In the genomic region with DNA sequence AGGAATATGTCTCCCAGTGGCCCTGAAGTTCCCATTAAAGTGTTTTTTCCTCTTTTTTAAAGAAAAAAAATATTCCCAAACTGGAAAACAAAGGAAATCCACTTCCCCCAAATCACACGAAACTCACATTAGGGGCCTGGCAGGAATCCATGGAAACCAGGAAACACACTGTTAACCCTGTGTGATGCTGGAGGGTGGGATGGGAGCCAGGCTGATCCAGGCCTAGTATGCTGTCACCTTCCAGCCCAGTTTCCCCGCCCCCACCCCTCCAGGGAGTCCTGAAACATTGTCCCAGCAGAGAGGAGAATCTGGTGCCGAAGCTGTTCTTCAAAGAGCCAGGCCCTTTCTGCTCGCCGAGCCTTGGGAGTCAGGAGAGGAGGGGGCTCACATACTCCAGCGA, we compare ENCODE assay signal across 9 mouse cellular contexts. TPM values are rescaled to one million over a fixed set of nuclear protein-coding genes. Genes with fewer than 3 reads are reported as not detected.
DNase-seq lines count a peak whose midpoint lies in the region; ATAC-seq and TF ChIP-seq lines count a peak whose summit lies in the region.
"Had no signal": no experiment of that assay in that cellular context is flagged by ENCODE, and none has a peak within 500 bp of the region (broad histone marks: within the 10 kb centered on the region; RNA-seq: fewer than 3 reads in every experiment).

No protein-coding gene starts in this region.

- no peaks in the 10 kb centered on the region for H3K9me3 ChIP-seq in hindbrain, postnatal 0 days (ENCODE audit: low read length)
- H3K9me3 ChIP-seq in hindbrain, embryonic 12.5 days (replicated peaks) = no peaks in the 10 kb centered on the region
- no peaks in the 10 kb centered on the region for H3K9me3 ChIP-seq in embryonic facial prominence, embryonic 10.5 days
- no peaks in the 10 kb centered on the region for H3K9me3 ChIP-seq in heart, embryonic 13.5 days
- H3K9me3 ChIP-seq: neural tube, embryonic 13.5 days had no signal

- no peak for DNase-seq in hindbrain, postnatal 0 days (ENCODE audit: low spot score)
- DNase-seq in embryonic facial prominence, embryonic 10.5 days (ENCODE audit: low spot score) = no peak
- peak; percentile 64 to 70 for DNase-seq in kidney, postnatal 25 days
- DNase-seq in thymus, adult 2 months = no peak
- DNase-seq in right cerebral cortex, adult 18-20 months = no peak

- no peak for TF ChIP-seq POLR2A in thymus, adult 2 months (IDR thresholded peaks at IDR 0.05; ENCODE audit: control insufficient read depth, extremely low read depth, insufficient read depth, low read length, poor library complexity)

- ATAC-seq in hindbrain, postnatal 0 days = no peak
- no peak for ATAC-seq in hindbrain, embryonic 12.5 days (ENCODE audit: low FRiP score)
- no peak for ATAC-seq in heart, embryonic 13.5 days (ENCODE audit: extremely low read depth, insufficient number of reproducible peaks, low FRiP score, low TSS enrichment)
- no peak for ATAC-seq in monocyte, adult 5-6 weeks (replicated peaks; ENCODE audit: insufficient number of reproducible peaks, low FRiP score, low TSS enrichment, poor library complexity, severe bottlenecking)

- no peaks in the 10 kb centered on the region for H3K36me3 ChIP-seq in hindbrain, postnatal 0 days (ENCODE audit: insufficient read depth, low read length)
- no peaks in the 10 kb centered on the region for H3K36me3 ChIP-seq in hindbrain, embryonic 12.5 days
- H3K36me3 ChIP-seq in embryonic facial prominence, embryonic 10.5 days (replicated peaks) = no peaks in the 10 kb centered on the region
- H3K36me3 ChIP-seq in heart, embryonic 13.5 days = peaks cover 26% of the 10 kb centered on the region
- no peaks in the 10 kb centered on the region for H3K36me3 ChIP-seq in thymus, adult 2 months (ENCODE audit: control insufficient read depth, insufficient read depth, low read length)

- H3K27ac ChIP-seq in hindbrain, postnatal 0 days = no peak overlapping the region
- H3K27ac ChIP-seq in hindbrain, embryonic 12.5 days = no peak overlapping the region
- H3K27ac ChIP-seq in embryonic facial prominence, embryonic 10.5 days (replicated peaks) = peak overlapping the region; percentile 21; the same call in 1 of the 2 replicates
- H3K27ac ChIP-seq in heart, embryonic 13.5 days (replicated peaks) = peak overlapping the region; percentile 60
- H3K27ac ChIP-seq in thymus, adult 2 months (ENCODE audit: control insufficient read depth, insufficient read depth, low read length) = no peak overlapping the region
- H3K27ac ChIP-seq: neural tube, embryonic 13.5 days had no signal

- H3K4me2 ChIP-seq in hindbrain, postnatal 0 days (ENCODE audit: low read depth, low read length) = no peak overlapping the region
- no peak overlapping the region for H3K4me2 ChIP-seq in hindbrain, embryonic 12.5 days (replicated peaks)
- H3K4me2 ChIP-seq in heart, embryonic 13.5 days = no peak overlapping the region
- H3K4me2 ChIP-seq: neural tube, embryonic 13.5 days had no signal

- H3K27me3 ChIP-seq in hindbrain, postnatal 0 days (ENCODE audit: insufficient read depth, low read length) = 0 out of 2 replicates have a peak, but pooled peaks cover 4% of the 10 kb centered on the region
- H3K27me3 ChIP-seq in hindbrain, embryonic 12.5 days = peaks cover 63% of the 10 kb centered on the region
- H3K27me3 ChIP-seq in embryonic facial prominence, embryonic 10.5 days (replicated peaks; ENCODE audit: low read depth, poor library complexity, severe bottlenecking) = peaks cover 39% of the 10 kb centered on the region
- no peaks in the 10 kb centered on the region for H3K27me3 ChIP-seq in heart, embryonic 13.5 days (replicated peaks)
- H3K27me3 ChIP-seq in thymus, adult 2 months (ENCODE audit: control insufficient read depth, insufficient read depth, low read length) = no peaks in the 10 kb centered on the region

- TF ChIP-seq CTCF in hindbrain, postnatal 0 days (IDR thresholded peaks at IDR 0.05; ENCODE audit: low read depth) = no peak
- TF ChIP-seq CTCF in thymus, adult 2 months (IDR thresholded peaks at IDR 0.05; ENCODE audit: borderline replicate concordance, control insufficient read depth, extremely low read depth, insufficient read depth, low read length, poor library complexity) = no peak

- H3K4me1 ChIP-seq in hindbrain, postnatal 0 days (ENCODE audit: insufficient read depth, low read length) = 0 out of 2 replicates have a peak, but pooled peaks cover 5% of the 10 kb centered on the region
- H3K4me1 ChIP-seq in hindbrain, embryonic 12.5 days = peaks cover 32% of the 10 kb centered on the region
- peaks cover 51% of the 10 kb centered on the region for H3K4me1 ChIP-seq in embryonic facial prominence, embryonic 10.5 days
- peaks cover 62% of the 10 kb centered on the region for H3K4me1 ChIP-seq in heart, embryonic 13.5 days
- H3K4me1 ChIP-seq in thymus, adult 2 months (replicated peaks; ENCODE audit: control insufficient read depth, insufficient read depth, low read length) = no peaks in the 10 kb centered on the region

- 18% methylated on average over 6 of the region's 6 CpGs for WGBS in hindbrain, postnatal 0 days
- WGBS in hindbrain, embryonic 12.5 days = 29% methylated on average over 6 of the region's 6 CpGs
- 40% methylated on average over 6 of the region's 6 CpGs for WGBS in embryonic facial prominence, embryonic 10.5 days
- 38% methylated on average over 6 of the region's 6 CpGs for WGBS in heart, embryonic 13.5 days
- WGBS in thymus, adult 2 months = 79% methylated on average over 6 of the region's 6 CpGs

- 0 out of 2 replicates have a peak overlapping the region, but pooled peaks have one; percentile 2 for H3K9ac ChIP-seq in hindbrain, postnatal 0 days (replicated peaks; ENCODE audit: low read length)
- no peak overlapping the region for H3K9ac ChIP-seq in hindbrain, embryonic 12.5 days
- H3K9ac ChIP-seq in heart, embryonic 13.5 days = 0 out of 2 replicates have a peak overlapping the region, but pooled peaks have one; percentile 0
- H3K9ac ChIP-seq: neural tube, embryonic 13.5 days had no signal

- no peak overlapping the region for H3K4me3 ChIP-seq in hindbrain, postnatal 0 days (ENCODE audit: low read length)
- H3K4me3 ChIP-seq in hindbrain, embryonic 12.5 days = no peak overlapping the region
- no peak overlapping the region for H3K4me3 ChIP-seq in embryonic facial prominence, embryonic 10.5 days
- no peak overlapping the region for H3K4me3 ChIP-seq in heart, embryonic 13.5 days
- H3K4me3 ChIP-seq in thymus, adult 2 months (ENCODE audit: control insufficient read depth, insufficient read depth, low read length) = no peak overlapping the region
- H3K4me3 ChIP-seq: neural tube, embryonic 13.5 days had no signal

RNA-seq across cellular contexts. Expression of a gene that starts 32.2 kb away (rescaled TPM):
- total RNA-seq in hindbrain, postnatal 0 days (2014; rRNA removed) = 6.3 and 7.2 TPM in 2 replicates
- 2.3 and 3.2 TPM in 2 replicates for polyA plus RNA-seq in hindbrain, postnatal 0 days (2015; fragmentation: Nextera tagmentation; extraction: Ambion mirVana)
- 7.1 and 8.9 TPM in 2 replicates for polyA plus RNA-seq in hindbrain, embryonic 12.5 days (2016; fragmentation: Nextera tagmentation; extraction: Ambion mirVana)
- 3.7 and 3.9 TPM in 2 replicates for polyA plus RNA-seq in embryonic facial prominence, embryonic 10.5 days (2016; fragmentation: Nextera tagmentation; extraction: Ambion mirVana)
- polyA plus RNA-seq in heart, embryonic 13.5 days (2015; fragmentation: Nextera tagmentation; extraction: Ambion mirVana) = 18.3 and 20.2 TPM in 2 replicates
- 5.3 and 5.8 TPM in 2 replicates for polyA plus RNA-seq in thymus, adult 2 months (2012; rRNA removed)
- 3.6 to 9.8 TPM (median 7.5 TPM) in 3 replicates for total RNA-seq in monocyte, adult 5-6 weeks (2017)

Comparison
In these comparisons a context has a peak if more than half of its experiments do, and no peak if none do; other contexts are left out.
1. DNase-seq: peak in kidney, postnatal 25 days (2 of 2); none in hindbrain, postnatal 0 days (single experiment), embryonic facial prominence, embryonic 10.5 days (single experiment), thymus, adult 2 months (single experiment) and right cerebral cortex, adult 18-20 months (single experiment).
2. H3K27ac ChIP-seq: peak in embryonic facial prominence, embryonic 10.5 days (single experiment) and heart, embryonic 13.5 days (single experiment); none in hindbrain, postnatal 0 days (single experiment), hindbrain, embryonic 12.5 days (single experiment) and thymus, adult 2 months (single experiment).